Mouse (Mus musculus) gastrocnemius, adult 18-20 months (tissue): ENCODE measurements around the gene Ripply3. TPM values are rescaled to one million over a fixed set of nuclear protein-coding genes. Genes with fewer than 3 reads are reported as not detected.
"Not testable (repeated sequence)": the region's sequence is repeated elsewhere in the genome, so short reads cannot be mapped to it uniquely, and the experiment has no call there.

ENCODE experiments used
- DNase-seq: peaks from one replicate; pipeline ENCODE4 v3.0.0; 2021; ENCODE audit warnings: low spot score
- total RNA-seq, 2 experiments: library from RNA; stranded (reverse); gene quantifications; 2 replicates each; pipeline ENCODE4 v1.2.3; 2021

The Ripply3 gene
- total RNA-seq, 2 experiments from 2014 or later: 0.43 to 1.4 TPM

- no peak for DNase-seq
Observed at GRCm38 (mm10) chr16:94314626-94315025, 13.6 kb upstream of the Ripply3 start.

GRCm38 (mm10) chr16:94315215-94315614, 13.0 kb upstream of the Ripply3 start:
- no peak for DNase-seq

GRCm38 (mm10) chr16:94317752-94318151, 10.5 kb upstream of the Ripply3 start:
- DNase-seq: no peak

GRCm38 (mm10) chr16:94320223-94320622, 8.0 kb upstream of the Ripply3 start:
- DNase-seq: no peak

- no peak for DNase-seq
Observed at GRCm38 (mm10) chr16:94323681-94324080, 4.5 kb upstream of the Ripply3 start.

GRCm38 (mm10) chr16:94326008-94326407, 2.2 kb upstream of the Ripply3 start:
- no peak for DNase-seq

- DNase-seq: no peak
Observed at GRCm38 (mm10) chr16:94328881-94329867, 954 bp downstream of the Ripply3 start.

- no peak for DNase-seq
Observed at GRCm38 (mm10) chr16:94330429-94330828, 2.2 kb downstream of the Ripply3 start.

GRCm38 (mm10) chr16:94331233-94331885, 3.1 kb downstream of the Ripply3 start:
- no peak for DNase-seq

GRCm38 (mm10) chr16:94331886-94332252, 3.6 kb downstream of the Ripply3 start:
- DNase-seq: peak; percentile 67

- DNase-seq: no peak
Observed at GRCm38 (mm10) chr16:94335656-94336055, 7.4 kb downstream of the Ripply3 start.

- DNase-seq: not testable (repeated sequence)
Observed at GRCm38 (mm10) chr16:94339164-94340160, 11.2 kb downstream of the Ripply3 start.

GRCm38 (mm10) chr16:94345733-94346132, 17.5 kb downstream of the Ripply3 start:
- no peak for DNase-seq

- DNase-seq: no peak
Observed at GRCm38 (mm10) chr16:94347080-94347731, 19.0 kb downstream of the Ripply3 start.

GRCm38 (mm10) chr16:94348779-94349178, 20.6 kb downstream of the Ripply3 start:
- no peak for DNase-seq

GRCm38 (mm10) chr16:94349588-94350286, 21.5 kb downstream of the Ripply3 start:
- DNase-seq: no peak

- DNase-seq: no peak
Observed at GRCm38 (mm10) chr16:94350287-94350677, 22.1 kb downstream of the Ripply3 start.

- no peak for DNase-seq
Observed at GRCm38 (mm10) chr16:94354450-94354849, 26.2 kb downstream of the Ripply3 start.

- DNase-seq: no peak
Observed at GRCm38 (mm10) chr16:94356046-94356445, 27.8 kb downstream of the Ripply3 start.
